Mouse (Mus musculus) telencephalon, adult 2 months (tissue): ENCODE data around the gene Gm16405.
"Not testable (repeated sequence)": the region's sequence is repeated elsewhere in the genome, so short reads cannot be mapped to it uniquely, and the experiment has no call there.

Experiments used
- DNase-seq: peaks from one replicate; pipeline ENCODE4 v3.0.0-alpha.2; 2011; ENCODE audit warnings: low read depth, low spot score

The Gm16405 gene

DNA sequence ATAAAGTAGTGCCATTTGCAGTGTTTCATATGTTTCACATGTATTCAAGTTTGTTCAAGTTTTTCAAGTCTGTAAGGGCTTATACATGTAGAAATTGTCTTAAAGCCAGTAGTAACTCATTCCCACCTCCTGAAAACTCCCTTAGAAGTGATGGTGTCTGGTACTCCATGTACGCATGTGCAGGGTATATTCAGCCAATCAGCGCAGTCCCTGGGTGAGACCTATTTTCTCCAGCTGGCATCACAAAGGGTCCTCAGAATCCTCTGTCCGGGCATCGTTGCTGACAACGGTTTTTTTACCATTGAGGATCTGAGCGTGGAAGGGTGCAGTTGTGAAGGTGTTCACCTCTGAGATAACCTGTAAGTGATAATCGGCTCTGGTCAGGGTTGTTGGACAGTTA lies at the start of gene Gm16405:
Gene Gm16405 (plus strand): TSS at position 301 of the 400 bp plus-strand sequence.
- DNase-seq, result not testable (repeated sequence)
